Mouse (Mus musculus): Measurements from ENCODE around the gene Nlrp9a. TPM values are rescaled to one million over a fixed set of nuclear protein-coding genes. Genes with fewer than 3 reads are reported as not detected.
"Not testable (repeated sequence)": the region's sequence is repeated elsewhere in the genome, so short reads cannot be mapped to it uniquely, and the experiment has no call there.

Nlrp9a gene
- total RNA-seq (2021) = not detected
- long read RNA-seq, experiment 1 = 0 reads
- long read RNA-seq, experiment 2 = 0 reads

GRCm38 (mm10) chr7:26534723-26535122 is at the start of gene Nlrp9a:
Nlrp9a (plus strand) TSS chr7:26535023.
- DNase-seq; H3K4me3 ChIP-seq; H3K27ac ChIP-seq; intact Hi-C loops (cut with DNase I): not testable (repeated sequence)

GRCm38 (mm10) chr7:26489514-26489913 is 45.3 kb upstream of the Nlrp9a start:
- H3K27ac ChIP-seq; H3K4me3 ChIP-seq; DNase-seq; intact Hi-C loops (cut with DNase I): not testable (repeated sequence)

GRCm38 (mm10) chr7:26589077-26589476 is 54.3 kb downstream of the Nlrp9a start:
- H3K4me3 ChIP-seq = no peak overlapping the region
- DNase-seq = no peak
- no peak overlapping the region for H3K27ac ChIP-seq
- intact Hi-C loops (cut with DNase I) = no loop called here
- no peak for TF ChIP-seq CTCF (IDR thresholded peaks at IDR 0.05)

GRCm38 (mm10) chr7:26589774-26590173 is 55.0 kb downstream of the Nlrp9a start:
- intact Hi-C loops (cut with DNase I) = no loop called here
- Histone ChIP-seq H3K4me3 (no peak overlapping the region), H3K27ac (no peak overlapping the region)
- DNase-seq = no peak
- TF ChIP-seq CTCF (IDR thresholded peaks at IDR 0.05) = no peak

- H3K27ac ChIP-seq; intact Hi-C loops (cut with DNase I); H3K4me3 ChIP-seq; DNase-seq: not testable (repeated sequence)
Observed at GRCm38 (mm10) chr7:26618364-26618763, 83.5 kb downstream of the Nlrp9a start, which contains the start of gene Vmn1r185. Vmn1r185 (minus strand) TSS chr7:26618464.

Small RNA genes within 50 kb of the gene (microRNA-seq; reads per million reads assigned to microRNA genes)
- gene Gm25947 = not detected

Other genes with a start within 250 kb of the Nlrp9a start
- not detected for gene Cyp2a4, start 227.9 kb upstream of the Nlrp9a start, total RNA-seq (2021)
- gene Nlrp9c, start 131.3 kb upstream of the Nlrp9a start, total RNA-seq (2021) = not detected
- gene Nlrp4a, start 99.9 kb upstream of the Nlrp9a start, total RNA-seq (2021) = not detected
- not detected for gene Vmn1r185, start 83.4 kb downstream of the Nlrp9a start, total RNA-seq (2021)
- not detected for gene Cyp2b23, start 151.4 kb downstream of the Nlrp9a start, total RNA-seq (2021)
- gene Cyp2b19, start 222.1 kb downstream of the Nlrp9a start, total RNA-seq (2021) = not detected